Mouse (Mus musculus) testis, adult 2 months (tissue): ENCODE data around the gene Olfr195.

Experiments
- CTCF ChIP-seq: fragments of 200-500 bp; IDR thresholded peaks from 2 replicates; pipeline ENCODE4 v1.5.1; 2012; ENCODE audit warnings: low read depth, mild to moderate bottlenecking, inconsistent platforms, low read length, moderate library complexity; ENCODE audit not compliant: control insufficient read depth, insufficient read depth, insufficient replicate concordance
- POLR2A ChIP-seq: fragments of 200-500 bp; IDR thresholded peaks from 2 replicates; pipeline ENCODE4 v1.6.1; 2012; ENCODE audit warnings: low read depth, mild to moderate bottlenecking, inconsistent platforms, low read length, moderate library complexity; ENCODE audit not compliant: control insufficient read depth

DNA sequence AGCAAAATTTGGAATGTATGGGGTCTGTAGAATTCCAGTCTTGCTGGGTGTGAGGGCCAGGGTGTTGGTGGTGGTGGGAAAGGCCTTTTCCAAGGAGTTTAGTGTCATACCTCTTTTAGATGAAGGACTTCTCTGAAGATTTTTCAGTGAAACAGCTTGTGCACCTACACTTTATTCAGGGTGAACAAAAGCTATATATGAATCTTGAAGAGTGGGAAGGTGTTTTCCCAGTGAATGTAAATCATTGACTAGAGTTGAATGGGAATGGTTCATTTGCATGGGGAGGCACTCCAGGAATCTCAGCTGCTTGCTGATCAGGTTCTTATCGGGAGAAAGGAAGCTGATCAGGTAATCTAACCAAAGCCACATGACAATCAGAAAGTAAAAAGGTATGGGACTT, 16.1 kb upstream of the Olfr195 start:
- TF ChIP-seq CTCF (no peak), POLR2A (no peak)
